Mouse (Mus musculus): Measurements from ENCODE around the gene Rab8b.
"Not testable (repeated sequence)": the region's sequence is repeated elsewhere in the genome, so short reads cannot be mapped to it uniquely, and the experiment has no call there.

Gene Rab8b

DNA sequence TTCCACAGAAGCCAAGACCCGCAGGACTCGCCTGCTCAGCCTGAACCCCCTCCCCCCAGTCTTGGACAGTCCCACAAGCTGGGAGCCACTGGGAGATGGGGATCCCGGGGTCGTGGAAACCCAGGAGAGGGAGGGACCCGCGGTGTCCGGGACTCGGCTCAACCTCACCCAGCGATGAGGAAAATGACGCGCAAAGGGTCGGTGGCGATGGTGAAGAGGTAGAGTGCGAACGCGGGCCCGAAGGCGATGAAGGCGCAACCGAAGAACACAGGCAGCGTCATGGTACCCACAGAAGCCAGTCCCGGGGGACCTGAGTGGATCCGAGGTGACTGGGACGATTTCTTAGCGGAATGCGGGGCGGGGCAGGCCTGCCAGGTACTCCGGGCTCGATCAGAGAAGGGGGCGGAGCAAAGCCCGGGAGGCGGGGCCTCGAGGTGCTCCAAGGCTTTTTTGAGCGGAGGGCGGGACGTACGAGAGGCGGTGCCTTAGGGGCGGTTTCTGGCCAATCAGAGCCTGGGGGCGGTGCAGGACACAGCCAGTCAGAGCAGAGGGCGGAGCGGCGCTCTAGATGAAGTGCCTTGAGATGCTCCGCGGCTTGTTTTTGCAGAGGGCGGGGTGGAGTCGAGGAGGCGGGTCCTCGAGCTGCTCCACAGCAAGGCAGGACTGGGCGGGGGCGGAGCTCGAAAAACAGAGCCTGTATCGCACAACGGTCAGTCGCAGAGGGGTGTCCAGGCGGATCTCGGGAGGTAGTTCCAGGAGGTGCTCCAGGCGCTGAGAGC, 85.0 kb downstream of the Rab8b start, which contains the start of gene Aph1c:
Gene Aph1c, minus strand, starts transcription at position 409 of the 779 bp plus-strand sequence.
- peak; percentile 3 for DNase-seq (ENCODE audit: low read depth)

DNA sequence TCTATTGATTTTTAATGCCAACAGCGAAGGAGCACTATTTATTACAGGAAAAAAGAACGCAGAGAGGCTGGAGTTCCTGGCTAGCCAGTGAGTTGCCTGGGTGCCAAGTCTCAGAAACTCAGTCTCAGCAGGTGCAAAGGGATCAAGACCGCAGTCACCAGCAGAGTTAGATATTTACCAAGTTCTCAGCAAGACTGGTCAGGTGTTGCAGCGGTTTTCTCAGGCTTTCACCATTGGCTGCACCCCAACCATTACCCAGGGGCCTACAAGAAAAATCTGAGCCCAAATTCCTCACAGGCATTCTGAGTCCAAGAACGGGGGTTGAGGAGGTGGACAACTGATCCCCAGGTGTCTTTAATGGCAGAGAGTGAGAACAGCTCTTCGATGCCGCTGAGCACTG, 85.6 kb downstream of the Rab8b start:
- no peak for DNase-seq (ENCODE audit: low read depth)

DNA sequence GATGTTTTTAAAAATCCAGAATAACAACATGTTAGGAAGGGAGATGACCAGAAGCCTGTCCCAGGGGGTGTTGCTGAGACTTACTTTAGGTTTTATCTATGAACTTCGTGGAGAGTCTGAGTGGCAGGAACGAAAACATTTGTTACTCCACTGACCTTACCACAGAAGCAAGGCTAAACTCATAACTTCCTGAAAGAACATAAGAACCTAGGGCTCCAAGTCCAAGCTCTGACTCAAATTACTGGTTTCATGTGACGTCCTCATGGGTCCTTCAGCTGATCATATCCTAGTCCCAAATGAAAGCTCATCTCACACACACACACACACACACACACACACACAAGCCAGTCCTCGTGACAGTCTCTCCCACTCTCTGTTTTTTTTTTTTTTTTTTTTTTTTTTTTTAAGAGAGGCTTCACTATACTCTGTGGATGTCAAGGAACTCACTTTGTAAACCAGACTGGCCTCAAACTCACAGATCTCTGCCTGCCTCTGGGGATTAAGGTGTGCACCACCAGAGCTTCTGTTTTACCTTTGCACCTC, 87.0 kb downstream of the Rab8b start:
- no peak for DNase-seq (ENCODE audit: low read depth)

DNA sequence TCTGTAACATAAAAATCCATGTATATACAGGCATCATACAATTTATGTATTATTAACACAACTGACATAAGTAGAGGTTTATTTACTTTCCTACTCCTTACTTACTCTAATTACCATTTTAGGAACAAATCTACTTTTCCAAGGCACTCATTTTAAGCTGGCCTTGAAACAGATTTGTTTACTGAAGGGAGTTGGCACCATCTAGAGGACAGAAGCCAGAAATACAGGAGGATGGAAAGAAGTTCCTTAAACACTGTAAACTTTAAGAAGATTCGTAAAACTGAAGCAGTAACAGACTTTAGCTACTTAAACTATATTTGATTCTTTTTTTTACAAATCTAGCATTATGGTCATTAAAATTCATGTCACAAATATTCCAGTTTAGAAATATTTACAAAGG, 93.5 kb downstream of the Rab8b start:
- peak; percentile 77 for DNase-seq (ENCODE audit: low read depth)

DNA sequence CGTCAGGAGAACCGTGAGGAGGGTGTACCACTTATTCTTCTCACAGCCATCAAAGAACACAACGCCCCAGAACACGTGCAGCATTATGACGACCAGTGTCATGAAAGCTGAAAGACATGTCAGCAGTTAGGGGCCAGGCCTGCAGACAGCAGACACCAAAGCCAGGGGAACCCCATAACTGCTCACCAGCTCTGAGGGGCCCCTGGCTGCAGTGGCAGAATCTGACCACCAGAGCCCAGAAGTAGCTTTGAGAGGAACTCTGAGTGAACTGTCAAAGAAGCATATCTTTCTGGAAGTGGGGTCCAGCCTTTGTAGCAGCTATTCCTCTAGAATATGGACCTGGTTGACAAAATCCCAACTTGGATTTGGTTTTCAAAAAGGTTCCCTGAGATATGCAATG, 97.2 kb downstream of the Rab8b start:
- not testable (repeated sequence) for DNase-seq (ENCODE audit: low read depth)

DNA sequence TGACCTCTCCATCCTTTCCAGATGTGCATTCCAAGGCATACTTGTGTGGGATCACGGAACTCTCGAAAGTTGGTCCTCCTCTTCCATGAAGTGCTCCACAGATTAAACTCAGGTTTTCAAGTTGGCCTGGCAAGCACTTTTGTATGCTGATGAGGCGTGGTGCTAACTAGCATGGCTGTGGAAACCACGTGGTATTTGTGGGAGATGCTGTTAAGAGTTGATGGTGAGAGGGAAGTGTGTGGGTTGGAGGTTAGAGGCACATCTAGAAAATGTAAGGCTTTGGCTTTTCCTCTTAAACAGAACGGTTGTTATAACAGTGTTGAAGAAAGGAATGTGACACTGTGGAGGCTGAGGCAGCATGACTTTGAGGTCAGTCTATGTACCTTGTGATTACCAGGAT, 98.5 kb downstream of the Rab8b start:
- DNase-seq (ENCODE audit: low read depth), result no peak

DNA sequence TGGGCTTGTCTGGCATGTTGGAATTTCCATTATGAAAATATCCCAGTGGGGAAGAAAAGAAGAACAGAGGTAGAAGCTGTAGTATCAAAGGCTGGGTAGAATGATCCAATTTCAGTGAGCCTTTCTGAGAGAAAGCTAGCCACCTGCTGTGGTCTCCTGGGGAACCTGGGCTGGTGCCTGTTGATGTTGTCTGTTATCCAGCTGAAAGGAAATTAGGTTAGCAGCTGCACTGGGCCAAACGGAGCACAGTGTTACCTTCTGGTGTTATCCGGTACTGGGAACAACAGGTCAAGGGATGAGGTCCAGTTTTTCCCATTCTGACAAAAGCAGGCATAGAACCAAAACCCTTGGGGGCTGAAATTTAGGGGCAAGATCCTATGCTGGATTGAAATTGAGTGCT, 106.1 kb downstream of the Rab8b start:
- DNase-seq (ENCODE audit: low read depth), result no peak

DNA sequence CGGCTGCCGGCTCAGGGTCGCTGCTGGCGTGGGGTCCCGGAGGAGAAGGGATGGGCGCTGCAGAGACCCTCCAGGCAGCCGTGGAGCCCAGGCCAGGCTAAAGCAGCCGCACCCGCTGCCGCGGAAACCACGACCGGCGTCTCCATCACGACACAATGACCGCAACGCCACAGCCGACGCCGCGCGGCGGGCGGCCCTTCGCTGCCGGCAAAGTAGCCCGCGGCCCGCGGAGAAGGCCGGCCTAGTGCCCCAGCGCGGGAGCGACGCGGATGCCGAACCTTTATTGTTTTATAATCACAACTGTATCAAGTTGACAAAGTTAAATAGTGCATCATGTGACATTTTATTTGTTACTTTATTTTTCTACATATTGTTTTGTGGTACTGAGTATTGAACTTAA, 113.5 kb downstream of the Rab8b start:
- not testable (repeated sequence) for DNase-seq (ENCODE audit: low read depth)

DNA sequence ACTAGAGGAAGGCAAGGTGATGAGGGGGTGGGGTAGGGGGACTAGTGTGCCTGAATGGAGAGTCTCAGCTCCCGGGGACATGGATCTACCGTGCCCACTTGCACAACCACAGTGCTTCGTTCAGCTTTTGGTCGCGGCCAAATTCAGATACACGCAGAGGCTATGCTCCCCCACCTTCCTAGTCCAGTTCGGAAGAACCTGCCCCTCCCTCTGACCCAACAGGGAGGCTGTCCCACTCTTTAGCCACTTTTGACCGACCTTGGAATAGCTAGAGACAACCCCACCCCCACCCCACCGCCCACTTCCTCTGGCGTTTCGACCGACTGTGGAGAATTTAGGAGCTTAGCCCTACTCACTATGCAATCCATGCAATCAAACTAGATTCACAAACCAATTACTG, 117.5 kb downstream of the Rab8b start:
- DNase-seq (ENCODE audit: low read depth), result no peak

DNA sequence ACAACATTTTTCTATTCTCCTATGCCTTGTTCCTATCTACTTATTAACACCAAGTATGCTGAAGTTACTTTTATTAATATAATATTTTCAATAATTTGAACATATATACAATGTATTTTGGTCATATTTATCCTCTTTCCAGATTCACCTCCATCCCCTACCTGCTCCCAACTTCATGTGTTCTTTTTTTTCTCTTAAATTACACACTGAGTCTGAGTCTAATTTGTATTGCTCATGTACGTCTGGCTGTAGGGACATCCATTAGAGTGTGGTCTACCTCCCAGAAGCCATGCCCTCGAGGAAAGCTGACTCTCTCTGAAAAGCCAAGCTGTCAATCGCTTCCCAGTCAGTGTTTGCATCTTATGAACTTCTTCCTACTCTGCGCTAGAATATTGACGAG, 122.7 kb downstream of the Rab8b start, which contains the start of gene Gm10647:
Gene Gm10647, plus strand, starts transcription at position 301 of the 400 bp plus-strand sequence.
- no peak for DNase-seq (ENCODE audit: low read depth)

DNA sequence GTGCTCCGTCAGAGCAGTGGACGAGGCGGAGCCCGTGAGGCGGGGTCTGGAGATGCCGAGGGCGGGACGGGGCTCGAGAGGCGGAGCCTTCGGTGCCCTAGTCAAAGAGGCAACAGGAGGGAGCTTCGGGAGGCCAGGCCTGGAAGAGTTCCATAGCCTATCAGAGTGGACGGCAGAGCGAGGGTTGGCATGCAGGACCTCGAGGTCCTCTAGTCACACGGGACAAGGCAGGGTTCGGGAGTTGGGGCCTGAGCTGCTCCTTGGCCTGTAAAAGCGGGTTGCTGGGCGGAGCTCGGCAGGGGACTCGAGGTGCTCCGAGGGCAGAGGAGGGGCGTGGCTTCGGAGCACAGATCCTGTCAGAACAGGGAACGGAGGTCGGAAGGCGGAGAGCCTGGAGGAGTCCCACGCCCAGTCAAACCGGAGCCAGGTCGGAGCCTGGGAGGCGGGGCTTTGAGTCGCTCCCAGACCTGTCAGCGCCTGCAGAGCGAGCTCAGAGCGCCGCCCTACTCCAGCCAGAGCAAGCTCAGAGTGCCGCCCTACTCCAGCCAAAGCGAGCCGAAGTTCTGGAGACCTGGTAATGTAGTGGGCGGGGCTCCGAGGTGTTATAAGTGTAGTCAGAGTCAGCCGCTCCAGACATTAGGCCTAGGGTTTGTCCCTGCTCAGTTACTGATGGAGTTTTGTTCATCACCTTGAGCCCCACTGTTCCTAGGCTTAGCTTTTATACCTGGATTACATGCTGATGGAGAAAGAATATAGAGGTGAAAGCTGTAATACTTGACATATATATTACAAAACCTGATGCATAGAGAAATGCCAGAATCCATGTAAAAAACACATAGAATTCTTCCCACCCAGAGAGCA, 123.8 kb downstream of the Rab8b start, which contains the start of gene Aph1b:
Gene Aph1b, minus strand, starts transcription at position 27 of the 861 bp plus-strand sequence.
- DNase-seq (ENCODE audit: low read depth), result peak; percentile 91

DNA sequence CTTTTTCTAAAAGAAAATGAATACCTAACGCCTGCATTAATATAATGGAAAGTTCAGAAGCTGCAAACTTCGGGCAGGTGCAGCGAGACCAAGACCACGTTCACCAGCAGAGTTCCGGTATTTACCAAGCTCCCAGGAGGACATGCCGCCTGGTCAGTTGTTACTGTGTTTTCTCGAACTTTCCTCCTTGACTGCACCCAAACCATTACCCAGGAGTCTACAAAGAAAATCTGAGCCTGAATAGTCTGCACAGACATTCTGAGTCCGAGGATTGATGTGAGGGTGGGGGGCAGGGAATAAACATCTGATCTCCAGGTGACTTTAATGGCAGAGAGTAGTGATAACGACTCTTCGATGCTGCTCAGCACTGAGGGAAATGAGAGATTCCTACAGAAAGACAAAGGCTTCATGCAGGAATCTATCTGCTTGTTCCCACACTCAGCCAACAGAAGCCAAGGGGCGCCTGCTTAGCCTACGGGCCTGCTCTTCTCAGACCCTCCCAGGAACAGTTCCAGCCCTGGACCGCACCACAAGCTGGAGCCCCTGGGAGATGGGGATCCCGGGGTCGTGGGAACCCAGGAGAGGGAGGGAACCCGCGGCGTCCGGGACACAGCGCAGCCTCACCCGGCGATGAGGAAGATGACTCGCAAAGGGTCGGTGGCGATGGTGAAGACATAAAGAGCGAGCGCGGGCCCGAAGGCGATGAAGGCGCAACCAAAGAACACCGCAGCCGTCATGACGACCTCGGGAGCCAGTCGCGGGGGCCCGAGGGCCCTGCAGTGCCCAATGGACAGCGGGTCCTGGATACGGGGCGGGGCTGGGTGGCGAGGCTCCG, 124.6 kb downstream of the Rab8b start:
- no peak for DNase-seq (ENCODE audit: low read depth)
